Mouse (Mus musculus) right cerebral cortex, postnatal 4 days (tissue): ENCODE measurements at regions not wholly inside any gene's neighbourhood (a gene's known extent, or its start where the extent isn't known, plus 50 kb on each side); places are given as distances from the start of the nearest gene placed in this dataset.

Experiments
- DNase-seq: peaks from one replicate; pipeline ENCODE4 v3.0.0-alpha.2; 2022

- DNase-seq: no peak
Measured at GRCm38 (mm10) chr1:183624266-183624665, 206.3 kb downstream of the Hhipl2 start.

DNA sequence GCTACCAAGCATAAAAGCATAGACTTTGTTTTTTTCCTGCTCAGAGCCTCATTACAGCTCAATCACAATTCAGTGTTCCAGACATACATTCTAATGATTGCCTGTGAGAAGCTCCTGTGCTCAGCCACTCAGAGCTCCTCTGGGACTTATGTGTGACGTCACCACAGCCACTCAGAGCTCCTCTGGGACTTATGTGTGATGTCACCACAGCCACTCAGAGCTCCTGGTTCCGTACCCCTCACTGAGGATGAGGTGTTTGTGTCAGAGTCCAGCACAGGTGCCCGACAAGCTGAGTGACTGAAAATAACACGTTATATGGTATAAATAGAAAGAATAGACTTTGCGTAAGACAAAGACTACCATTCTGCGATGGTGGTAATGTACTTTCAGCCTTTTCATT, 215.8 kb downstream of the Hhipl2 start:
- no peak for DNase-seq

DNA sequence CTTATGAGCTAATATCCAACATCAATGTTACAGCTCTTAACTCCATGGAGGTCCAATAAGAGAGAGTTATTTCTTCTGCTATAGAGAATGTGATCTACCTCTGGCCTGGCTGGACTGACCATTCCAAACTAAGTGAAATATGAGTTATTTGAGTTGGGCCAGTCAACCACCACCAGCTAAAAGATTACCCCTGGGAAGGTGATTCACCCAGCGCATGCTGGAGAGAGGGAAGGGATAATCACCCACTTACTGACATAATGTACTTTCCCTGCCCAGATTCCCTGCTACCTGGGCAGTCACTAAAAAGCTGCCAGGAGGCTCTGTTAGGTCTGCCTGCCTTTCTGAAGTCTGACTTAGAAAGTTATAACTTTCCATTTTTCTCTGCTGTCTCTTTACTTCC, 216.8 kb downstream of the Hhipl2 start:
- no peak for DNase-seq

- no peak for DNase-seq
Measured at GRCm38 (mm10) chr1:183637214-183637613, 219.2 kb downstream of the Hhipl2 start.

- DNase-seq: no peak
Measured at GRCm38 (mm10) chr1:183639332-183639731, 221.3 kb downstream of the Hhipl2 start.

- DNase-seq: no peak
Measured at GRCm38 (mm10) chr1:183640568-183640967, 222.6 kb downstream of the Hhipl2 start.

DNA sequence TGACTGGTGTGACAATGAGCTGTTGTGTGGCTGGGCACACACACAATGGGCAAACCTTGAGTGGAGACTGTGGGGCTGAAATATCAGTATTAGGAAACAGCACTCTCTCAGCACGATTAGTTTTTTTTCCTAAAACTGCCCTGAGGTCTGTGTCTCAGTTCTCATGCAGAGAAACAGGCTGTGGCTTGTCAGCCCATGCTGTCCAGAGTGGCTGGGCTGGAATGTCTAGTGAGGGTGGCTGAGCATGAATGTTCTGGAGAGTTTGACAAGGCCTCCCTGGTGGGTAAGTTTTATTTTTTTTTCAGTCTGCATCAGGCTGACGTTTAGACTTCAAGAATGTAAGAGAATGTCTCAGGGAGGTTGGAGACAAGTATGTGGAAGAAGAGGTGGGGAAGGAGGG, 226.0 kb downstream of the Hhipl2 start:
- no peak for DNase-seq

GRCm38 (mm10) chr1:183653878-183654277, 235.9 kb downstream of the Hhipl2 start:
- DNase-seq: no peak

- peak; percentile 45 for DNase-seq
Measured at GRCm38 (mm10) chr1:183657043-183657442, 239.0 kb downstream of the Hhipl2 start.

GRCm38 (mm10) chr1:183660541-183660940, 242.5 kb downstream of the Hhipl2 start:
- DNase-seq: no peak

DNA sequence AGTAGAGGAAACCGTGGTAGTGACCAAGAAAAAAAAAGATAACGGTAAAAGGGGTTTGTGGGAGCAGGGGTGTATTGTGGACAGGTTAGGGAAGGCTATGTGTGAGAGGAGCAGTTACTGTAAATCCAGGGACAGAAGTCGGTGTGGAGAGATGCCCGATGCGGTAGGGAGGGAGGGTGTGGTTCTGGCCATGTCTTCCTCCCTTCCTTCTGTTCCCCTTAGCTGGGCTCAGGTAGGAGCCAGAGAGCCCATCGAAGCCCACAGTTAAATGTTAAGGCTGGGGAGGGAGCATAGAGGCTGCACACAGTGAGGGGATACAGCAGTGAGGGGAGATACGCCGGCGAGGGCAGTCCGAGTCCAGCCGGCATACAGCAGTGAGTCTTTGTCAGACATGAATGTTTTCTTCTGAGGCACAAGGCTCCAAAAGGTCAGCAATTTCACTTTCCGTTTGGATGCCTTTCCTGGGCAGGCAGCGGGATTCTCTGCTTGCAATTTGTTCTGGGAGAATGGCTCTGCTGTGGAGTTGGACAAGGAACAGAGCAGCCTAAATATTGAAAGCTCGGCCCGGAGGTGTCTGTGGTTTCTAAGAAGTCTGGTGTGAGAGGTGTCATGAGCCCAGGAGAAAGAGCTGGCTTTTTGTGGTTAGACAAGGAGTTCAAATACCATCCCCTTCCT, 244.5 kb downstream of the Hhipl2 start:
- no peak for DNase-seq

GRCm38 (mm10) chr1:183669271-183669670, 251.3 kb downstream of the Hhipl2 start:
- DNase-seq: no peak

DNA sequence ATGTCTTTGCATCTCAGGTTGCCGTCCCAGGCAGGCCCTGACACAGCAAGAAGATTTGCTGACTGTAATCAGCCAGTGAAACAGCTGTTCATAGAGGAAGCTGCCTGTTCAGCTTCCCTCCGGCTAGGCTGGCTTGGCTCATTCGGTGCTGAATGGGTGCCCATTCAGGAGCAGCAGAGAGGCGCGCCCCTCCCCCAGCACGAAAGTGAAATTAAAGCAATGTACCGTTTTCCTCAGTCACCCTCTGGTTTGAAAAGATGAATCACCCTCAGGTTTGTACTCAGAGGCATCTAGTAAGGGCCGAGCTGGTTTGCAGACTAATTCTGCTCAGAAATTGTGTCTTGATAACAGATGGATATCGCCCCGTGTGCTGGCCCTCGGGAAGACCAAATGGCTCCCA, 251.7 kb downstream of the Hhipl2 start:
- DNase-seq: peak; percentile 18

DNA sequence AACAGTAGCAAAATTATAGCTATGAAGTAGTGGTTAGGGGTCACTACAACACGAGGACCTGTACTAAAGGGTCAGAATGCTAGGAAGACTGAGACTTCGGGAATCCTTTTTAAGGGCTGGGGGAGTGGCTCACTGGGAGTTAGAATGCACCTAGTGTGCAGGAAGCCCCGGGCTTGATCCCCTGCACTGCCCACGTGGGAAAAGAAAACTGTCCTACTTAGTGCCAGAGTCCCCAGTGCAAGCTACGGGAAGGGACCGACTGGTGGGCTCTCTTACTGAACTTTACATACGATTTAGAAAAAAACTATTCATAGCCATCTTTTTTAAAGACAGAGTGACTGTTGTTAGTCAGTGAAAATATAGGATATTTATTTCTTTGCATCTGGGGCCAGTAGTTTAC, 252.5 kb downstream of the Hhipl2 start:
- DNase-seq: no peak

- no peak for DNase-seq
Measured at GRCm38 (mm10) chr1:183671541-183671940, 253.5 kb downstream of the Hhipl2 start.

DNA sequence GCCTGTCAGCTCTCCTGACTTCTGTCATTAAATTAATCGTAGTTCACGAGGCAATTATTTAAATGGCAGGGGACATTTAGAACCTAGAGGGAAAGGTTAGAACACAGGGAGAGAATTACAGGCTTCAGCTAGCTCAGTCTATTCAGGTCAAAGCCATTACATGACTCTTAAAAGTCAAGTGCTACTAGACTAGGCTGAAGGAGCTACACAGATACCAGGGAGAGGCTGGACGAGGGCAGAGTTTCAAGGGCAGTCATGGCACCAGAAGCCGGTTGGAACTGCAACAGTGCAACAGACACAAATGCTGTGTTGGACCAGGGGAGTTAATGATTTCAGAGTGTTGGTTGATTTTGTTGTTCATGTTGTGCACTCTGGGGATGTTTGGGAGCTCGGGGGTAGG, 254.5 kb downstream of the Hhipl2 start:
- DNase-seq: no peak

GRCm38 (mm10) chr1:183677585-183677984, 259.6 kb downstream of the Hhipl2 start:
- no peak for DNase-seq

GRCm38 (mm10) chr1:183679949-183680348, 261.9 kb downstream of the Hhipl2 start:
- DNase-seq: peak; percentile 56

GRCm38 (mm10) chr1:183686056-183686455, 268.0 kb downstream of the Hhipl2 start:
- no peak for DNase-seq

DNA sequence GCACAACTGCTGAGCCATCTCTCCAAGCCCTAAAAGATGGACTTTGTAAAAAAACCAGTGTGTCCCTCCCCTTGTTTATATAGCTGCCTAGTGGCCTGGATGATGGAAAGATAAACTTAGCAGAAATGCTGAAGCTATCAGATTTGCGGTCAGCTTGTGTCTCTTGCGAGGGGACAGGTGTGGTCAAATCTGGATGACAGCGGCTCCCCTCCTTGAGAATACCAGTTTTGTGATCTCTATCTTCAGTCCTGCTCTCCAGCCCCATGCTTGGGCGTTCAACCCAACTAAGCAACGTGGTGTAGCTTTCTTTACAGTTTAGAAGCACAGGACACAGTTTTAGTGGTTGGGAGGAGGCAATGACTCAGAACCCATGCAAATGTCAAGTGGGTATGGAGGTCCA, 274.7 kb downstream of the Hhipl2 start:
- no peak for DNase-seq

DNA sequence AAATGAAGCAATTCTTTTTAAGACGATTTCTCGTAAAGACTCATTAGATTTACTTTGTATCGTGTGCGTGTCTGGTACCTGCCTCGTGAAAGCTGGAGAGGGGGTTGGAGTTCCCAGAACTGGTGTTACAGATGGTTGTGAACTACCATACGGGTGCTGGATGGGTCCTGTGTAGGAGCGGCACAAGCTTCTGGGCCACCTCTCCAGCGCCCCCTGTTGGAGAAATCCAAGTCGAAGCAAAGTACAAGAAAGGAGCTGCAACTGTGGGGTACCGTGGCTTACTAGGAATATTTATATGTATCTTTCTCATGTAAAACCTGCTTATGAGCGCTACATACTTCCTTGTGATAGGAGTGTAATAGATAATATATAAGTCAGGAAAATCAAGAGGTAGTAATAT, 281.3 kb downstream of the Hhipl2 start:
- DNase-seq: peak; percentile 10

- no peak for DNase-seq
Measured at GRCm38 (mm10) chr1:183702888-183703287, 284.9 kb downstream of the Hhipl2 start.

- DNase-seq: no peak
Measured at GRCm38 (mm10) chr1:183712895-183713294, 294.9 kb downstream of the Hhipl2 start.

- no peak for DNase-seq
Measured at GRCm38 (mm10) chr1:183717060-183717459, 296.0 kb upstream of the Dusp10 start.

DNA sequence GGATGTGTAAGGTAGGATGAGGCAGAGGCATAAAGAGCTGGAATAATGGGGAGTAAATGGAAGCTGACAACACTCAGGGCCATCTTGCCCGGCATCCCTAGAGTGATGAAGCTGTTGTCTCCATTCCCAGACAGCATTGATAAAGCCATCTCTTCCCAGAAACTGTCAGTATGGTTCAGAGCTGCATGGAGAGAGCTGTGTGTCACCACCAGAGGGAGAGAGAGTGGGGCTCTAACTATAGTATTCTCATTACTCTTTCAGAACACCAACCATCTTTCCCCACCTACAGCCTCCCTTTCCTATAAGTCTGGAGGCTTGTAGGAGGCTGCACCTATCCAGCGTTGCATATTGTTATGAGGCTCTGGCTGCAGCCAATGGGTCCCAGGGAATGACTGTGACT, 264.0 kb upstream of the Dusp10 start:
- no peak for DNase-seq
